Mouse (Mus musculus) heart, embryonic 13.5 days (tissue): Measurements from ENCODE around the gene Rheb. TPM values are rescaled to one million over a fixed set of nuclear protein-coding genes. Genes with fewer than 3 reads are reported as not detected.
"Not testable (repeated sequence)": the region's sequence is repeated elsewhere in the genome, so short reads cannot be mapped to it uniquely, and the experiment has no call there.

ENCODE experiments used
- ATAC-seq: fragments of 200-750 bp; cut with Nextera tagmentation; 2 replicates; pipeline ENCODE4 v1.8.0; 2017; ENCODE audit warnings: moderate TSS enrichment; ENCODE audit not compliant: insufficient number of reproducible peaks, low FRiP score, low TSS enrichment; ENCODE audit errors: extremely low read depth
- H3K27ac ChIP-seq: fragments of 300-500 bp; sonication (generic); replicated peaks from 2 replicates; pipeline ENCODE4 v1.5.1; 2015; ENCODE audit warnings: moderate library complexity, mild to moderate bottlenecking, inconsistent platforms
- H3K27me3 ChIP-seq: fragments of 300-500 bp; sonication (generic); replicated peaks from 2 replicates; pipeline ENCODE4 v1.6.1; 2015; ENCODE audit warnings: mild to moderate bottlenecking, inconsistent platforms
- H3K36me3 ChIP-seq: fragments of 300-500 bp; sonication (generic); 2 replicates; pipeline ENCODE4 v1.6.1; 2015; ENCODE audit warnings: mild to moderate bottlenecking, inconsistent platforms
- H3K4me1 ChIP-seq: fragments of 300-500 bp; sonication (generic); 2 replicates; pipeline ENCODE4 v1.6.1; 2015; ENCODE audit warnings: inconsistent platforms
- H3K4me2 ChIP-seq: fragments of 300-500 bp; sonication (generic); 2 replicates; pipeline ENCODE4 v1.6.1; 2015; ENCODE audit warnings: inconsistent platforms, mild to moderate bottlenecking, moderate library complexity
- H3K4me3 ChIP-seq: fragments of 300-500 bp; sonication (generic); 2 replicates; pipeline ENCODE4 v1.5.1; 2015; ENCODE audit warnings: moderate library complexity, mild to moderate bottlenecking, inconsistent platforms
- H3K9ac ChIP-seq: fragments of 300-500 bp; sonication (generic); 2 replicates; pipeline ENCODE4 v1.6.1; 2015; ENCODE audit warnings: inconsistent platforms, mild to moderate bottlenecking, moderate library complexity
- H3K9me3 ChIP-seq: fragments of 300-500 bp; sonication (generic); 2 replicates; pipeline ENCODE4 v1.6.1; 2016; ENCODE audit warnings: inconsistent platforms
- WGBS: fragments of 180-500 bp; shearing (Covaris S2); methylation state at CpG from one replicate; pipeline ENCODE4 v1.1.7; 2015; ENCODE audit warnings: mixed read lengths; 5-methylcytosine and 5-hydroxymethylcytosine counted together
- polyA plus RNA-seq: library from polyadenylated mRNA; unstranded; fragments of >200 nt; fragmentation: Nextera tagmentation; extraction: Ambion mirVana; gene quantifications from 2 replicates; pipeline ENCODE4 v1.2.1, GENCODE M21; 2015

Rheb gene
- polyA plus RNA-seq, 1 experiment from 2014 or later, result 235 TPM

DNA sequence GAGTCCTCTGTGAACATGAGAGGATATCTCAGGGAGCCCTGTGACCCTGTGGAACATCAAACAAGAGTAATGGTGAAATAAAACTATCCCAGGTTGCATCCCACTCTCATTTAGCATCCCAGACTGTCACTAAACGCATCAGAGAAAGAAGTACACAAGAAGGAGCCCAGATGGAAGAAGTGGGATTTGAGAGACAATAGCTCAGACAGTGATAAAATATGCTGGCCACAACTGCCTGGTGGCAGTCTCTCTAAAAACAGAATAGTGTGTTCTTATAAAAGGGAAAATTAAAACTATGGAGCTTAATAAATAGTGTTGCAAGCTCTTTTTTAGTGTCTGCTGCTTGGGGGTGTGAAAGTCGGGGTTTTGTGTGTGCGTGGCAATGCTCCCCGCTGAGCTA lies 59.5 kb downstream of the Rheb start:
- H3K9ac ChIP-seq, result no peak overlapping the region
- H3K27ac ChIP-seq, result no peak overlapping the region
- peaks cover 19% of the 10 kb centered on the region for H3K27me3 ChIP-seq
- H3K4me3 ChIP-seq, result no peak overlapping the region
- no peak overlapping the region for H3K4me2 ChIP-seq
- no peak for ATAC-seq
- H3K4me1 ChIP-seq, result peaks cover 21% of the 10 kb centered on the region
- WGBS, result 81% methylated on average over 4 of the region's 4 CpGs
- H3K9me3 ChIP-seq, result peaks cover 13% of the 10 kb centered on the region; the same call in 1 of the 2 replicates
- no peaks in the 10 kb centered on the region for H3K36me3 ChIP-seq

- Histone ChIP-seq H3K4me1 (peaks cover 22% of the 10 kb centered on the region), H3K9ac (peak overlapping the region; percentile 50; the same call in 1 of the 2 replicates), H3K4me3 (no peak overlapping the region), H3K4me2 (peak overlapping the region; percentile 54), H3K9me3 (peaks cover 13% of the 10 kb centered on the region; the same call in 1 of the 2 replicates), H3K36me3 (no peaks in the 10 kb centered on the region), H3K27me3 (peaks cover 22% of the 10 kb centered on the region), H3K27ac (peak overlapping the region; percentile 67)
- ATAC-seq, result no peak
- 18% methylated on average over 5 of the region's 5 CpGs for WGBS
Observed at GRCm38 (mm10) chr5:24781048-24781447, 61.4 kb downstream of the Rheb start.

DNA sequence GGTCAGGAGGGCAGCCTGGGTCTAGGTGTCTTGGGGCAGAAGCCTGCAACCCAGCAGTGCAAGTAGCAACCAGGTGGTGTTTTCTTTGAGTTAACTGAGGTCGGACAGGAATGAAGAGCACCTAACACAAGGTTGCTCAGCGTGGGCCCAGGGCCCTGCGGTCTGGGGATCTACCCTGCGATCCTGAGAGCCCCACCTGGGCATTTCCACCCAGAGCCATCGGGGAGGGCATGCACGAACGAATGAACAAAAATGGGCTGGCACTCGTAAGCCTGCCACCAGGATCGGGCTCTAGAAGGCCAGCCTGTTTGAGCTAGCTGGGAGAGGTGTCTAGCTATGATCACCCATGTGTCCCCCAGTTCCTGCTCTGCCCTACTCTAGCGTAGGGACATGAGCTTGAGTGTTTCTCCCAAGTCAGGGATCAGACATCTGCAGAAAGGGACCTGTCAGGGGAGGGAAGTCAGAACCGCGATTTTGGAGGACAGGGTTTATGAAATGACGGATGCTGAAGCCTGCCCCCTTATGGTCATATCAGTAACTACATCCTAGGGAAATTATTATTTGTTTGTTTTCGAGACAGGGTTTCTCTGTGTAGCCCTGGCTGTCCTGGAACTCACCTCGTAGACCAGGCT lies 62.4 kb downstream of the Rheb start:
- Histone ChIP-seq H3K27me3 (peaks cover 22% of the 10 kb centered on the region), H3K9me3 (peaks cover 4% of the 10 kb centered on the region; the same call in 1 of the 2 replicates), H3K9ac (no peak overlapping the region), H3K27ac (no peak overlapping the region), H3K36me3 (no peaks in the 10 kb centered on the region), H3K4me3 (no peak overlapping the region), H3K4me1 (peaks cover 22% of the 10 kb centered on the region), H3K4me2 (no peak overlapping the region)
- WGBS, result 45% methylated on average over 15 of the region's 15 CpGs
- ATAC-seq, result no peak

DNA sequence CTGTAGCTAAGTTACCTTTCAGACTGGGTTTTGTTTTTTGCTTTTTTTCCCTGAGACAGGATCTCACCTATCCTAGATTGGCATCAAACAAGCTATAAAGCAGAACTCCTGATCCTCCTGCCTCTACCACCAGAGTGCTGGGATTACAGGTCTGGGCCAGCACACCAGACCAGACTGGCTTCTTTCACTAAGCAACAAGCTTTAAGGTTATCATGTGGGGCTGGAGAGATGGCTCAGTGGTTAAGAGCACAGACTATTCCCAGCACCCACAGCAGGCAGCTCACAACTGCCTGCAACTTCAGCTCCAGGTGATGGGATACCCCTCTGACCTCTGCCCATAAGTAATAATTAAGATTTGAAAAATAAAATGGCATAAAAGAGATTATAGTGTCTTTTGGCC lies 63.1 kb downstream of the Rheb start:
- peaks cover 22% of the 10 kb centered on the region for H3K27me3 ChIP-seq
- no peaks in the 10 kb centered on the region for H3K9me3 ChIP-seq
- no peak for ATAC-seq
- no peak overlapping the region for H3K27ac ChIP-seq
- H3K4me3 ChIP-seq, result no peak overlapping the region
- H3K36me3 ChIP-seq, result no peaks in the 10 kb centered on the region
- H3K4me2 ChIP-seq, result no peak overlapping the region
- no peak overlapping the region for H3K9ac ChIP-seq
- peaks cover 22% of the 10 kb centered on the region for H3K4me1 ChIP-seq

DNA sequence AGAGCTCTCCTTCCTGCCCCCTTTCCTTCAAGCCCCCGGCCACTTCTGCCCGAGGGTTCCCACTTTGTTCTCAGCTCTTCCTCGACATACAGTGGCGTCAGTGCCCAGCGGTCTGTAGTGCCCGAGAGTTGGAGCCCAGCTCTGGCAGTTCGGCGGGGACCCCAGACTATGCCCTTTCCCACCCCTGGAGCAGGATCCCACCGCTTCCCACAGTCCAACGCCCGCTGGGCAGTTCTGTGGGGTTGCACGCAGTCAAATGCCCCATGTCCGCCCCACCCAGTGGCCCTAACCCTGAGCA lies 63.6 kb downstream of the Rheb start:
- H3K4me1 ChIP-seq, result peaks cover 22% of the 10 kb centered on the region
- peak overlapping the region; percentile 28 for H3K4me3 ChIP-seq
- H3K4me2 ChIP-seq, result peak overlapping the region; percentile 52
- H3K27me3 ChIP-seq, result peaks cover 22% of the 10 kb centered on the region
- H3K27ac ChIP-seq, result no peak overlapping the region
- H3K36me3 ChIP-seq, result no peaks in the 10 kb centered on the region
- ATAC-seq, result no peak
- 41% methylated on average over 13 of the region's 13 CpGs for WGBS
- peak overlapping the region; percentile 55 for H3K9ac ChIP-seq
- H3K9me3 ChIP-seq, result no peaks in the 10 kb centered on the region

- Histone ChIP-seq H3K27me3 (peaks cover 22% of the 10 kb centered on the region), H3K27ac (no peak overlapping the region), H3K9ac (peak overlapping the region; percentile 55), H3K36me3 (no peaks in the 10 kb centered on the region), H3K4me3 (peak overlapping the region; percentile 28), H3K4me2 (peak overlapping the region; percentile 52), H3K4me1 (peaks cover 22% of the 10 kb centered on the region), H3K9me3 (no peaks in the 10 kb centered on the region)
- WGBS, result 22% methylated on average over 17 of the region's 17 CpGs
- no peak for ATAC-seq
Observed at GRCm38 (mm10) chr5:24778082-24778842, 64.2 kb downstream of the Rheb start.

GRCm38 (mm10) chr5:24776681-24777080 lies 65.7 kb downstream of the Rheb start:
- H3K4me3 ChIP-seq, result no peak overlapping the region
- H3K4me2 ChIP-seq, result no peak overlapping the region
- no peak overlapping the region for H3K9ac ChIP-seq
- no peaks in the 10 kb centered on the region for H3K9me3 ChIP-seq
- peaks cover 22% of the 10 kb centered on the region for H3K27me3 ChIP-seq
- H3K27ac ChIP-seq, result no peak overlapping the region
- no peak for ATAC-seq
- 59% methylated on average over 4 of the region's 4 CpGs for WGBS
- H3K4me1 ChIP-seq, result peaks cover 22% of the 10 kb centered on the region
- H3K36me3 ChIP-seq, result no peaks in the 10 kb centered on the region

GRCm38 (mm10) chr5:24774549-24774948 lies 67.9 kb downstream of the Rheb start:
- H3K27me3 ChIP-seq, result peaks cover 17% of the 10 kb centered on the region
- H3K4me2 ChIP-seq, H3K4me3 ChIP-seq, H3K9ac ChIP-seq, H3K36me3 ChIP-seq, ATAC-seq, H3K27ac ChIP-seq, H3K9me3 ChIP-seq: not testable (repeated sequence)
- peaks cover 12% of the 10 kb centered on the region for H3K4me1 ChIP-seq
- WGBS, result 90% methylated on average over 16 of the region's 16 CpGs

GRCm38 (mm10) chr5:24757816-24758215 lies 84.6 kb downstream of the Rheb start, which contains the start of gene Crygn:
Gene Crygn (minus strand): TSS chr5:24758008.
- H3K27ac ChIP-seq, result no peak within 1 kb of the TSS
- no peaks in the 10 kb centered on the region for H3K36me3 ChIP-seq
- no peak for ATAC-seq
- H3K4me2 ChIP-seq, result no peak within 1 kb of the TSS
- WGBS, result 28% methylated on average over 18 of the region's 18 CpGs
- peaks cover 13% of the 10 kb centered on the region; the same call in 1 of the 2 replicates for H3K27me3 ChIP-seq
- no peak within 1 kb of the TSS for H3K4me3 ChIP-seq
- peaks cover 24% of the 10 kb centered on the region for H3K4me1 ChIP-seq
- H3K9me3 ChIP-seq, result no peaks in the 10 kb centered on the region
- no peak within 1 kb of the TSS for H3K9ac ChIP-seq

DNA sequence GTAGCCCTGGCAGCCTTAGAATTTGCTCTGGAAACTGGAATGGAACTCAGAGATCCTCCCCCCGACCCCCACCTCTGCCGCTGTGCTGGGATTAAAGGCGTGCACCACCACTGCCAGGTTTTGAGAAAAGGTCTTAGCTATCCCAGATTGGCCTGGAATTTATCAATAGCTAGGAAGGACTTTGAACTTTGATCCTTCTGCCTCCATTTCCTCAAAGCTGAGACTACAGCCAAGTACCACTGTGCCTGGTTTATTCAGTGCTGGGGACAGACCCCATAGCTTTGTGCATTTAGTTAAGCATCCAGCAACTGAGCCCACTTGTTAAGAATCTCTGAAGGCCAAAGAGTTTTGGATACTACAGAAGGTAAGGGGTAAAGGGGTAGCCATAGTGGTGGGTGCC lies 85.5 kb downstream of the Rheb start:
- Histone ChIP-seq H3K27ac (no peak overlapping the region), H3K36me3 (no peaks in the 10 kb centered on the region), H3K4me2 (no peak overlapping the region), H3K4me1 (peaks cover 30% of the 10 kb centered on the region), H3K27me3 (peaks cover 13% of the 10 kb centered on the region; the same call in 1 of the 2 replicates), H3K9me3 (no peaks in the 10 kb centered on the region), H3K4me3 (no peak overlapping the region), H3K9ac (no peak overlapping the region)
- WGBS, result 55% methylated on average over 3 of the region's 3 CpGs
- ATAC-seq, result no peak
